Mouse (Mus musculus) myocyte (in vitro differentiated cells): ENCODE data around the gene Ncam1. TPM values are rescaled to one million over a fixed set of nuclear protein-coding genes. Genes with fewer than 3 reads are reported as not detected.

ENCODE experiments used
- H3K27me3 ChIP-seq: one replicate; pipeline ENCODE4 v1.6.1; 2011; ENCODE audit not compliant: control insufficient read depth, insufficient read depth, insufficient read length
- H3K36me3 ChIP-seq: one replicate; pipeline ENCODE4 v1.6.1; 2011; ENCODE audit not compliant: control insufficient read depth, insufficient read depth
- H3K4me2 ChIP-seq: one replicate; pipeline ENCODE4 v1.6.1; 2011; ENCODE audit warnings: low read depth, control low read depth
- H3K4me3 ChIP-seq: one replicate; pipeline ENCODE4 v1.5.1; 2011; ENCODE audit warnings: mild to moderate bottlenecking, control low read depth, moderate library complexity
- H3K79me2 ChIP-seq: one replicate; pipeline ENCODE4 v1.6.1; 2011; ENCODE audit not compliant: control insufficient read depth, insufficient read depth
- H3ac ChIP-seq: one replicate; pipeline ENCODE4 v1.6.1; 2011; ENCODE audit not compliant: control insufficient read depth, insufficient read length
- CEBPB ChIP-seq: IDR thresholded peaks from 2 replicates; pipeline ENCODE4 v1.6.1; 2011; ENCODE audit warnings: mild to moderate bottlenecking, moderate library complexity; ENCODE audit not compliant: poor library complexity, insufficient read depth, severe bottlenecking
- E2F4 ChIP-seq: IDR thresholded peaks from one replicate; pipeline ENCODE4 v1.6.1; 2011; ENCODE audit warnings: mild to moderate bottlenecking, control low read depth, moderate library complexity; ENCODE audit not compliant: insufficient read depth
- MAX ChIP-seq: IDR thresholded peaks from one replicate; pipeline ENCODE4 v1.6.1; 2011; ENCODE audit warnings: low read depth, mild to moderate bottlenecking, control low read depth
- MYOD1 ChIP-seq, 3 experiments: IDR thresholded peaks; one replicate each; pipeline ENCODE4 v1.6.1; 2011; ENCODE audit warnings: control low read depth in 2 of 3, low read depth in 2 of 3, mild to moderate bottlenecking in 2 of 3, moderate library complexity in 1 of 3; ENCODE audit not compliant: insufficient read length in 2 of 3, control insufficient read depth in 1 of 3
- MYOG ChIP-seq, 3 experiments: IDR thresholded peaks; one replicate each; pipeline ENCODE4 v1.6.1; 2011; ENCODE audit warnings: control low read depth in 2 of 3, low read depth in 2 of 3, mild to moderate bottlenecking in 2 of 3; ENCODE audit not compliant: insufficient read length in 2 of 3, control insufficient read depth in 1 of 3, insufficient read depth in 1 of 3
- POLR2A ChIP-seq: IDR thresholded peaks from one replicate; pipeline ENCODE4 v1.6.1; 2011; ENCODE audit warnings: low read depth, mild to moderate bottlenecking, control low read depth, moderate library complexity; ENCODE audit not compliant: insufficient read length
- POLR2AphosphoS2 ChIP-seq: IDR thresholded peaks from one replicate; pipeline ENCODE4 v1.6.1; 2011; ENCODE audit warnings: low read depth, control low read depth; ENCODE audit not compliant: insufficient read length
- REST ChIP-seq: IDR thresholded peaks from one replicate; pipeline ENCODE4 v1.6.1; 2011; ENCODE audit warnings: mild to moderate bottlenecking, control low read depth, moderate library complexity; ENCODE audit not compliant: insufficient read depth, insufficient read length
- SRF ChIP-seq: IDR thresholded peaks from one replicate; pipeline ENCODE4 v1.6.1; 2011; ENCODE audit warnings: low read depth; ENCODE audit not compliant: control insufficient read depth, insufficient read length
- TCF12 ChIP-seq: IDR thresholded peaks from one replicate; pipeline ENCODE4 v1.6.1; 2011; ENCODE audit warnings: mild to moderate bottlenecking, control low read depth; ENCODE audit not compliant: poor library complexity, insufficient read depth, severe bottlenecking
- TCF3 ChIP-seq: IDR thresholded peaks from one replicate; pipeline ENCODE4 v1.6.1; 2011; ENCODE audit warnings: low read depth, control low read depth; ENCODE audit not compliant: insufficient read length
- USF1 ChIP-seq: IDR thresholded peaks from one replicate; pipeline ENCODE4 v1.6.1; 2011; ENCODE audit warnings: low read depth, mild to moderate bottlenecking, control low read depth, moderate library complexity
- polyA plus RNA-seq: library from polyadenylated mRNA; unstranded; fragments of >200 nt; fragmentation: generic; extraction: Trizol; gene quantifications from one replicate; pipeline ENCODE4 v1.2.1, GENCODE M21; 2012; ENCODE audit warnings: missing spikeins

Ncam1 gene
- polyA plus RNA-seq, 1 experiment, result 327 TPM

- Histone ChIP-seq H3K36me3 (peaks cover 10% of the 10 kb centered on the region), H3ac (no peak overlapping the region), H3K4me2 (no peak overlapping the region), H3K27me3 (no peaks in the 10 kb centered on the region), H3K79me2 (peaks cover 52% of the 10 kb centered on the region), H3K4me3 (no peak overlapping the region)
- no peak for TF ChIP-seq MAX
- no peak for TF ChIP-seq SRF
- TF ChIP-seq CEBPB, result 0 out of 2 replicates have a peak, but pooled peaks have one; percentile 20
- no peak for TF ChIP-seq TCF12
These were observed 193.4 kb downstream of the Ncam1 start for GRCm38 (mm10) chr9:49605351-49605750.

DNA sequence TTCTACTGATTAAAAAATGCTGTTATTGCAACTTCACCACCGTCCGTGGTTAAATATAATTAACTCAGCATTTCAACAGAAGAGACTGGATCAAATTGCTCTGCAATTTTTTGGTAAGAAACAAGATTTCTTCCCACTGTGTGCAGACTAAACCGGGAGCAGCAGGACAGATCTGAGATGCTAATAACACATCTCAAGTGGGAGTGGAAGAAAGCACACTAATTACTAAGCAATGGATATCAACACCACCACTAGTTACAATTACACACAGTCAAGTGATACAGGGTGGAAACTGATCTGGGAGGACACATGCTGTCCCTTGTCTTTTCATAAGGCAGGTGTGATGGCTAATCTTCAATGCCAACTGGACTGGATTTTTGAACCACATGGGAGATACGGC, 197.5 kb downstream of the Ncam1 start:
- no peak overlapping the region for H3K4me3 ChIP-seq
- TF ChIP-seq MYOG (IDR thresholded peaks at IDR 0.05; ENCODE audit: control insufficient read depth in 1 of 3, insufficient read depth in 1 of 3, insufficient read length in 2 of 3, low read depth in 2 of 3), result peak in 1 of 3 experiments; percentile 12
- peak; percentile 43 to 79 (median 50) for TF ChIP-seq MYOD1 (IDR thresholded peaks at IDR 0.05; ENCODE audit: control insufficient read depth in 1 of 3, insufficient read length in 2 of 3, low read depth in 2 of 3)
- no peak for TF ChIP-seq E2F4

GRCm38 (mm10) chr9:49595635-49596348, 202.9 kb downstream of the Ncam1 start:
- H3K27me3 ChIP-seq, result no peaks in the 10 kb centered on the region
- peaks cover 19% of the 10 kb centered on the region for H3K36me3 ChIP-seq
- no peak overlapping the region for H3ac ChIP-seq
- no peak overlapping the region for H3K4me2 ChIP-seq
- TF ChIP-seq CEBPB (no peak), TCF3 (no peak), USF1 (no peak), POLR2A (no peak), E2F4 (no peak), REST (no peak), MAX (no peak), POLR2AphosphoS2 (no peak), MYOD1 (IDR thresholded peaks at IDR 0.05; ENCODE audit: control insufficient read depth in 1 of 3, insufficient read length in 2 of 3, low read depth in 2 of 3) (no peak), SRF (no peak), TCF12 (no peak), MYOG (IDR thresholded peaks at IDR 0.05; ENCODE audit: control insufficient read depth in 1 of 3, insufficient read depth in 1 of 3, insufficient read length in 2 of 3, low read depth in 2 of 3) (no peak)
- peaks cover 67% of the 10 kb centered on the region for H3K79me2 ChIP-seq
- H3K4me3 ChIP-seq, result no peak overlapping the region

More for the DNA sequence above, 197.5 kb downstream of the Ncam1 start:
- Histone ChIP-seq H3K27me3 (no peaks in the 10 kb centered on the region), H3K79me2 (peaks cover 62% of the 10 kb centered on the region), H3ac (no peak overlapping the region), H3K36me3 (peaks cover 27% of the 10 kb centered on the region), H3K4me2 (no peak overlapping the region)

- Histone ChIP-seq H3K79me2 (peaks cover 67% of the 10 kb centered on the region), H3ac (no peak overlapping the region), H3K36me3 (peaks cover 19% of the 10 kb centered on the region), H3K4me3 (no peak overlapping the region), H3K4me2 (no peak overlapping the region), H3K27me3 (no peaks in the 10 kb centered on the region)
- TF ChIP-seq POLR2AphosphoS2 (no peak), MYOD1 (IDR thresholded peaks at IDR 0.05; ENCODE audit: control insufficient read depth in 1 of 3, insufficient read length in 2 of 3, low read depth in 2 of 3) (no peak), MAX (no peak), MYOG (IDR thresholded peaks at IDR 0.05; ENCODE audit: control insufficient read depth in 1 of 3, insufficient read depth in 1 of 3, insufficient read length in 2 of 3, low read depth in 2 of 3) (no peak), TCF3 (no peak), REST (no peak), SRF (no peak), USF1 (no peak), E2F4 (no peak), TCF12 (no peak), POLR2A (no peak), CEBPB (no peak)
These were observed 203.7 kb downstream of the Ncam1 start for GRCm38 (mm10) chr9:49594876-49595634.

GRCm38 (mm10) chr9:49593951-49594536, 204.7 kb downstream of the Ncam1 start:
- TF ChIP-seq SRF, result no peak
- no peak for TF ChIP-seq MYOD1 (IDR thresholded peaks at IDR 0.05; ENCODE audit: control insufficient read depth in 1 of 3, insufficient read length in 2 of 3, low read depth in 2 of 3)
- TF ChIP-seq POLR2A, result no peak
- no peak for TF ChIP-seq TCF12
- TF ChIP-seq E2F4, result no peak
- no peak for TF ChIP-seq TCF3
- TF ChIP-seq CEBPB, result no peak
- TF ChIP-seq MAX, result no peak
- TF ChIP-seq POLR2AphosphoS2, result no peak
- TF ChIP-seq USF1, result no peak
- TF ChIP-seq REST, result no peak
- TF ChIP-seq MYOG (IDR thresholded peaks at IDR 0.05; ENCODE audit: control insufficient read depth in 1 of 3, insufficient read depth in 1 of 3, insufficient read length in 2 of 3, low read depth in 2 of 3), result no peak
- Histone ChIP-seq H3ac (no peak overlapping the region), H3K4me2 (no peak overlapping the region), H3K36me3 (peaks cover 19% of the 10 kb centered on the region), H3K27me3 (no peaks in the 10 kb centered on the region), H3K79me2 (peaks cover 68% of the 10 kb centered on the region), H3K4me3 (no peak overlapping the region)
